Mouse (Mus musculus) E14TG2a.4 (cell line): ENCODE measurements around the gene Crebl2.

Experiments used
- CTCF ChIP-seq: conservative IDR thresholded peaks from 2 replicates; pipeline ENCODE4 v1.5.1; 2014; ENCODE audit warnings: low read length
- NANOG ChIP-seq: IDR thresholded peaks from 2 replicates; pipeline ENCODE4 v1.6.1; 2014; ENCODE audit warnings: borderline replicate concordance, low read length, mixed read lengths

DNA sequence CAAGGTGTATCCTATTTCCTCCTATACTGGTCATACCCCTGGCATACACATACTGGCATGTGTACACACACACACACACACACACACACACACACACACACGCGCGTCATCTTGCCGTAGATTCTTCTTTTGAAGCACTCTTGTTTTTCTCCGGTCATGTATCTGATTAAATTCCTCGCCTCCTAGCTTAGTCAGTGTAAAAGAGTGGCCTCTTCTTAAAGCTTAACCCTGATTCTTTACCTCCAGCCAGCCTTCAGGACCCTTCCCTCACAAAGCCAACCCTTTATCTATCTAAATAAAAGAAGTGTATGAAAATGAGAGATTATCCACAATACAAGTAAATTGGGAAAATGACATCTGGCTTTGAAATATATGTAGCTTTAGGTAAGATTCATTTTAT lies 40.9 kb upstream of the Crebl2 start:
- TF ChIP-seq CTCF (no peak), NANOG (no peak)
